Mouse (Mus musculus): ENCODE results near the gene Nhsl1. TPM values are rescaled to one million over a fixed set of nuclear protein-coding genes. Genes with fewer than 3 reads are reported as not detected.

Nhsl1 gene
- polyA plus RNA-seq, 1 experiment from 2014 or later, result 14.9 TPM

- WGBS, result 71% methylated on average over 8 of the region's 8 CpGs
- peak; percentile 38; the same call in 1 of the 2 replicates for ATAC-seq (ENCODE audit: low read depth)
Measured at GRCm38 (mm10) chr10:18430141-18430540, 111.4 kb downstream of the Nhsl1 start.

GRCm38 (mm10) chr10:18430973-18431372 is 112.2 kb downstream of the Nhsl1 start:
- Histone ChIP-seq H3K4me1 (ENCODE audit: control insufficient read depth, insufficient read depth, low read length) (peaks cover 18% of the 10 kb centered on the region), H3K36me3 (ENCODE audit: control insufficient read depth, insufficient read depth, low read length) (peaks cover 9% of the 10 kb centered on the region; the same call in 1 of the 2 replicates), H3K4me2 (ENCODE audit: low read depth, low read length) (peak overlapping the region; percentile 55), H3K27ac (replicated peaks; ENCODE audit: low read depth, low read length) (peak overlapping the region; percentile 83), H3K4me3 (ENCODE audit: low read depth, low read length) (peak overlapping the region; percentile 35), H3K27me3 (replicated peaks; ENCODE audit: control insufficient read depth, insufficient read depth, low read length) (no peaks in the 10 kb centered on the region), H3K9ac (ENCODE audit: low read depth, low read length) (peak overlapping the region; percentile 56), H3K9me3 (ENCODE audit: control insufficient read depth, low read length) (no peaks in the 10 kb centered on the region)
- ATAC-seq (ENCODE audit: low read depth), result peak; percentile 80
- peak; percentile 93 for DNase-seq (ENCODE audit: low spot score)
- 0% methylated on average over 18 of the region's 18 CpGs for WGBS

More at GRCm38 (mm10) chr10:18430141-18430540, 111.4 kb downstream of the Nhsl1 start:
- Histone ChIP-seq H3K36me3 (ENCODE audit: control insufficient read depth, insufficient read depth, low read length) (peaks cover 9% of the 10 kb centered on the region; the same call in 1 of the 2 replicates), H3K27me3 (replicated peaks; ENCODE audit: control insufficient read depth, insufficient read depth, low read length) (no peaks in the 10 kb centered on the region), H3K4me2 (ENCODE audit: low read depth, low read length) (no peak overlapping the region), H3K4me1 (ENCODE audit: control insufficient read depth, insufficient read depth, low read length) (peaks cover 10% of the 10 kb centered on the region), H3K27ac (replicated peaks; ENCODE audit: low read depth, low read length) (no peak overlapping the region), H3K9ac (ENCODE audit: low read depth, low read length) (no peak overlapping the region), H3K4me3 (ENCODE audit: low read depth, low read length) (no peak overlapping the region), H3K9me3 (ENCODE audit: control insufficient read depth, low read length) (no peaks in the 10 kb centered on the region)
- DNase-seq (ENCODE audit: low spot score), result peak; percentile 45

DNA sequence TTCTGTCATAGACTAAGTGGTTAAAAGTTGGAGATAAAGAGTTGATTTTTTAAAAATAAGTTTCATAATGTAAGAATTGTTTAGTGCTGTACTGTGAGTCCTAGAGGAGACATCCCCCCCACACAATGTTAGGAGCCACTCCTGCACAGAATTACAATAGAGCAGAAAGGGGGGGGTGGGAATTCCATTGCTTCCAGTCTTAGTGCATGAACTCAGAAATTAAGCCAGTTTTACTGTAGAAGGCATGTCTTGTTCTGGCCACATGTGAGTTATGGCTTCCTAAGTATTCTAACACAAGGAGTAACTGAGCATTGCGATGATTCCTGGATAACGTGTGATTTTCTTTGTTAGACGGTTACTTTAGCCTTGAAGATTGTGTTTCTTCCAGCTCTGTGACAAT is 112.8 kb downstream of the Nhsl1 start:
- Histone ChIP-seq H3K27me3 (replicated peaks; ENCODE audit: control insufficient read depth, insufficient read depth, low read length) (no peaks in the 10 kb centered on the region), H3K9ac (ENCODE audit: low read depth, low read length) (peak overlapping the region; percentile 56; the same call in 1 of the 2 replicates), H3K4me1 (ENCODE audit: control insufficient read depth, insufficient read depth, low read length) (peaks cover 24% of the 10 kb centered on the region), H3K27ac (replicated peaks; ENCODE audit: low read depth, low read length) (peak overlapping the region; percentile 83), H3K4me3 (ENCODE audit: low read depth, low read length) (peak overlapping the region; percentile 35; the same call in 1 of the 2 replicates), H3K4me2 (ENCODE audit: low read depth, low read length) (peak overlapping the region; percentile 55), H3K36me3 (ENCODE audit: control insufficient read depth, insufficient read depth, low read length) (peaks cover 9% of the 10 kb centered on the region; the same call in 1 of the 2 replicates), H3K9me3 (ENCODE audit: control insufficient read depth, low read length) (no peaks in the 10 kb centered on the region)
- ATAC-seq (ENCODE audit: low read depth) (no peak), DNase-seq (ENCODE audit: low spot score) (peak; percentile 39)
- 53% methylated on average over 3 of the region's 3 CpGs for WGBS

DNA sequence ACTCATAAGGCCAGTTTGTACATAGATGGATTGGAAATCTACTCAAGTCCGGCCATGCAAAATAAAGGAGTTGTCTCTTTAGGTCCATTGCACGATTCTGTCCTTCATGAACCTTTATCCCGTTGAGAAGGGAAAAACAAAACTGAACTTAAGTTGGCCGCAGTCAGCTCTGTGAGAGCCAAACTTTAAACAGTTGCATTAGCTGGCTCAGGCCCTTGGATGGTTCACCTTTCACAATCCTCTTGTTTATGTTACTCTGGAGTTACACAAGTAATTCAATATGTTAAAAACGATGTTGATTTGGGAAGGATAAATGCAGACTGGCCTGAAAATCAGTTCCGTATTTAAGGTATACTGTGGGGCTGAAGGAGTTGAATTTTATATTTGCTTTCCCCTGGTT is 116.7 kb downstream of the Nhsl1 start:
- Histone ChIP-seq H3K36me3 (ENCODE audit: control insufficient read depth, insufficient read depth, low read length) (no peaks in the 10 kb centered on the region), H3K4me1 (ENCODE audit: control insufficient read depth, insufficient read depth, low read length) (peaks cover 45% of the 10 kb centered on the region), H3K27ac (replicated peaks; ENCODE audit: low read depth, low read length) (peak overlapping the region; percentile 82), H3K9ac (ENCODE audit: low read depth, low read length) (no peak overlapping the region), H3K9me3 (ENCODE audit: control insufficient read depth, low read length) (no peaks in the 10 kb centered on the region), H3K27me3 (replicated peaks; ENCODE audit: control insufficient read depth, insufficient read depth, low read length) (no peaks in the 10 kb centered on the region), H3K4me3 (ENCODE audit: low read depth, low read length) (no peak overlapping the region), H3K4me2 (ENCODE audit: low read depth, low read length) (peak overlapping the region; percentile 36)
- peak; percentile 83 for DNase-seq (ENCODE audit: low spot score)
- WGBS, result 35% methylated on average over 6 of the region's 6 CpGs
- peak; percentile 41; the same call in 1 of the 2 replicates for ATAC-seq (ENCODE audit: low read depth)

- no peaks in the 10 kb centered on the region for H3K9me3 ChIP-seq (ENCODE audit: control insufficient read depth, low read length)
- H3K4me3 ChIP-seq (ENCODE audit: low read depth, low read length), result no peak overlapping the region
- H3K27ac ChIP-seq (replicated peaks; ENCODE audit: low read depth, low read length), result peak overlapping the region; percentile 82
- 19% methylated on average over 7 of the region's 7 CpGs for WGBS
- H3K27me3 ChIP-seq (replicated peaks; ENCODE audit: control insufficient read depth, insufficient read depth, low read length), result no peaks in the 10 kb centered on the region
- peak; percentile 75 for ATAC-seq (ENCODE audit: low read depth)
- H3K4me2 ChIP-seq (ENCODE audit: low read depth, low read length), result peak overlapping the region; percentile 36
- H3K4me1 ChIP-seq (ENCODE audit: control insufficient read depth, insufficient read depth, low read length), result peaks cover 45% of the 10 kb centered on the region
- H3K36me3 ChIP-seq (ENCODE audit: control insufficient read depth, insufficient read depth, low read length), result no peaks in the 10 kb centered on the region
- DNase-seq (ENCODE audit: low spot score), result peak; percentile 88
- H3K9ac ChIP-seq (ENCODE audit: low read depth, low read length), result no peak overlapping the region
Measured at GRCm38 (mm10) chr10:18435938-18436337, 117.2 kb downstream of the Nhsl1 start.

- Histone ChIP-seq H3K9ac (ENCODE audit: low read depth, low read length) (no peak overlapping the region), H3K36me3 (ENCODE audit: control insufficient read depth, insufficient read depth, low read length) (no peaks in the 10 kb centered on the region), H3K27ac (replicated peaks; ENCODE audit: low read depth, low read length) (peak overlapping the region; percentile 80), H3K27me3 (replicated peaks; ENCODE audit: control insufficient read depth, insufficient read depth, low read length) (no peaks in the 10 kb centered on the region), H3K4me1 (ENCODE audit: control insufficient read depth, insufficient read depth, low read length) (peaks cover 41% of the 10 kb centered on the region), H3K4me2 (ENCODE audit: low read depth, low read length) (no peak overlapping the region), H3K9me3 (ENCODE audit: control insufficient read depth, low read length) (no peaks in the 10 kb centered on the region), H3K4me3 (ENCODE audit: low read depth, low read length) (no peak overlapping the region)
- peak; percentile 84 for DNase-seq (ENCODE audit: low spot score)
- 37% methylated on average over 2 of the region's 2 CpGs for WGBS
- no peak; the same call in 1 of the 2 replicates for ATAC-seq (ENCODE audit: low read depth)
Measured at GRCm38 (mm10) chr10:18437584-18437983, 118.8 kb downstream of the Nhsl1 start.

DNA sequence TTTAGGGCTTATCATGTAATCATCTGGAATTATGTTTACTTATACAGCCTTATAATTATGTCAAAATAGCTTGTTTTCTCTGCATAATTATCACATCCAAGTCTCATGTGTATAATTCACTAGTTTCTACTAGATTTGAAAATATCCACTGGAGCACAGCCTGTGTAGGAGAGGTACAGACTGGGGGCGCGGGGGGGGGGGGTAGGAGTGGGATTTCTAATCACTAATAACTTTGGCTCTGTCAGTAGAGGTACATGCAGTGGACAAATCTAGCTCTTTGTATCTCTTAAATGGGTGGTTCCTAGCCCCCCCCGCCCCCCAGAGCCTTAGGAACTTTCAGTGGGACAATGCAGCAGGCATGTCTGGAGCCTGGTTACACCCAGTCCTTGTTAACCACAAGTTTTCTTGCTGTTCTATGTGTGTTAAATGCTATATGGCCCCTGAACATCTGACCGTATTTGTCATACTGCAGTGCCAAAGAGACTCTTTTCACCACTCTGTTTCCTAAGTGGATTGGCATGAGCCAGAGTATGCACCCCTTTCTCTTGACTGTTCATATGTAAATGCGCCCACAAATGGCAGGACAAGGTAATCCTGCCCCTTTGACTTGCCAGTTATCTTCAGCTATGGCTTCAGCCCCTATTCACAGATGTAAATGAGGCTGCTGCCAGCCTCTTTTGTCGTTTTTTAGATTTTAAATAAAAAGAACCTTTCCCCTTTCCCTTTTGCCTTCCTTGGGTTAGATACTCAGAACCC is 127.0 kb downstream of the Nhsl1 start:
- no peaks in the 10 kb centered on the region for H3K27me3 ChIP-seq (replicated peaks; ENCODE audit: control insufficient read depth, insufficient read depth, low read length)
- H3K4me3 ChIP-seq (ENCODE audit: low read depth, low read length), result no peak overlapping the region
- peaks cover 11% of the 10 kb centered on the region for H3K4me1 ChIP-seq (ENCODE audit: control insufficient read depth, insufficient read depth, low read length)
- DNase-seq (ENCODE audit: low spot score), result no peak
- no peak for ATAC-seq (ENCODE audit: low read depth)
- H3K9ac ChIP-seq (ENCODE audit: low read depth, low read length), result no peak overlapping the region
- 29% methylated on average over 6 of the region's 6 CpGs for WGBS
- no peak overlapping the region for H3K27ac ChIP-seq (replicated peaks; ENCODE audit: low read depth, low read length)
- no peak overlapping the region for H3K4me2 ChIP-seq (ENCODE audit: low read depth, low read length)
- H3K36me3 ChIP-seq (ENCODE audit: control insufficient read depth, insufficient read depth, low read length), result no peaks in the 10 kb centered on the region
- H3K9me3 ChIP-seq (ENCODE audit: control insufficient read depth, low read length), result no peaks in the 10 kb centered on the region

DNA sequence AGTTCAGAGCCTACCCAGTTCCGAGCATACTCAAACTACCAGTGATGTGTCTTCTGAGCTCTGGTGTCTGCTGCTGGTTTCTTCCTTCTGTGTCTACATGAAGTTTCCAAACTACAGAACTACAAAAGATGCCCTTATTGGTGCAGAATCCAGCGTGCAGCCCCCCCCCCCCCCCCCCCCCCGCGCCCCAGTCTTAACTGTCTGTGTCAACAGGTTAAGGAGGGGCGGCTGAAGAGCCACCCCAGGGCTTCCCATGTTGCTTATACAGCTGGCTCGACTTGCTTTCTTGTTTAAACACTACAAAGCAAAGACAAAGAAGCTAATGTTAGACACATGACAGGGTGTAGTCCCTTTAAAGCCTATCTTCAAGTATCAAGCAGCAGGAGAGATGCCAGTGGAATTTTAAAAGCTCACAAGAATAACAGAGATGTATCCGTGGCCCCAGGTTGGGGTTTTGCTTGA is 127.6 kb downstream of the Nhsl1 start:
- H3K9me3 ChIP-seq (ENCODE audit: control insufficient read depth, low read length), result no peaks in the 10 kb centered on the region
- H3K9ac ChIP-seq (ENCODE audit: low read depth, low read length), result no peak overlapping the region
- WGBS, result 19% methylated on average over 4 of the region's 7 CpGs
- H3K4me2 ChIP-seq (ENCODE audit: low read depth, low read length), result no peak overlapping the region
- H3K27me3 ChIP-seq (replicated peaks; ENCODE audit: control insufficient read depth, insufficient read depth, low read length), result no peaks in the 10 kb centered on the region
- H3K27ac ChIP-seq (replicated peaks; ENCODE audit: low read depth, low read length), result no peak overlapping the region
- DNase-seq (ENCODE audit: low spot score), result peak; percentile 80
- peak; percentile 79 for ATAC-seq (ENCODE audit: low read depth)
- no peak overlapping the region for H3K4me3 ChIP-seq (ENCODE audit: low read depth, low read length)
- H3K36me3 ChIP-seq (ENCODE audit: control insufficient read depth, insufficient read depth, low read length), result no peaks in the 10 kb centered on the region
- peaks cover 11% of the 10 kb centered on the region for H3K4me1 ChIP-seq (ENCODE audit: control insufficient read depth, insufficient read depth, low read length)
